Mouse (Mus musculus) intestine, embryonic 16.5 days (tissue): Measurements from ENCODE around the gene Vegfb. TPM values are rescaled to one million over a fixed set of nuclear protein-coding genes. Genes with fewer than 3 reads are reported as not detected.

Source experiments
- ATAC-seq: fragments of 200-750 bp; cut with Nextera tagmentation; 2 replicates; pipeline ENCODE4 v1.8.0; 2017; ENCODE audit warnings: moderate TSS enrichment, moderate library complexity
- H3K27ac ChIP-seq: fragments of 300-500 bp; sonication (generic); 2 replicates; pipeline ENCODE4 v1.5.1; 2014; ENCODE audit warnings: mild to moderate bottlenecking, low read length
- H3K27me3 ChIP-seq: fragments of 300-500 bp; sonication (generic); replicated peaks from 2 replicates; pipeline ENCODE4 v1.6.1; 2014; ENCODE audit warnings: low read length, control low read depth, mixed read lengths; ENCODE audit not compliant: control insufficient read depth, insufficient read depth
- H3K36me3 ChIP-seq: fragments of 300-500 bp; sonication (generic); 2 replicates; pipeline ENCODE4 v1.6.1; 2014; ENCODE audit warnings: low read length, control low read depth; ENCODE audit not compliant: control insufficient read depth, insufficient read depth
- H3K4me1 ChIP-seq: fragments of 300-500 bp; sonication (generic); 2 replicates; pipeline ENCODE4 v1.6.1; 2014; ENCODE audit warnings: low read length, control low read depth, mixed read lengths; ENCODE audit not compliant: control insufficient read depth, insufficient read depth
- H3K4me2 ChIP-seq: fragments of 300-500 bp; sonication (generic); 2 replicates; pipeline ENCODE4 v1.6.1; 2014; ENCODE audit warnings: low read depth, low read length, control low read depth
- H3K4me3 ChIP-seq: fragments of 300-500 bp; sonication (generic); 2 replicates; pipeline ENCODE4 v1.5.1; 2014; ENCODE audit warnings: mild to moderate bottlenecking, low read length
- H3K9ac ChIP-seq: fragments of 300-500 bp; sonication (generic); 2 replicates; pipeline ENCODE4 v1.6.1; 2014; ENCODE audit warnings: low read depth, low read length
- H3K9me3 ChIP-seq: fragments of 300-500 bp; sonication (generic); 2 replicates; pipeline ENCODE4 v1.6.1; 2016; ENCODE audit warnings: low read length, control low read depth; ENCODE audit not compliant: control insufficient read depth
- WGBS: fragments of 180-500 bp; shearing (Covaris S2); extraction: QIAGEN DNeasy Blood & Tissue Kit; methylation state at CpG from one replicate; pipeline ENCODE4 v1.1.7; 2014; 5-methylcytosine and 5-hydroxymethylcytosine counted together
- polyA plus RNA-seq: library from polyadenylated mRNA; unstranded; fragments of >200 nt; fragmentation: Nextera tagmentation; extraction: Ambion mirVana; gene quantifications from 2 replicates; pipeline ENCODE4 v1.2.1, GENCODE M21; 2015

Gene Vegfb
- polyA plus RNA-seq = 18.3 and 21.5 TPM in 2 replicates

GRCm38 (mm10) chr19:6987061-6987903 lies at the start of gene Vegfb:
Gene Vegfb (minus strand): TSS chr19:6987651.
- Histone ChIP-seq H3K4me3 (peak within 1 kb of the TSS; percentile 87), H3K4me2 (peak within 1 kb of the TSS; percentile 76), H3K27ac (peak within 1 kb of the TSS; percentile 91), H3K36me3 (peaks cover 2% of the 10 kb centered on the region; the same call in 1 of the 2 replicates), H3K9ac (peak within 1 kb of the TSS; percentile 95), H3K9me3 (no peaks in the 10 kb centered on the region), H3K4me1 (peaks cover 20% of the 10 kb centered on the region), H3K27me3 (no peaks in the 10 kb centered on the region)
- under 1% methylated on average over 68 of the region's 85 CpGs for WGBS
- peak; percentile 72 for ATAC-seq

- Histone ChIP-seq H3K27me3 (no peaks in the 10 kb centered on the region), H3K4me1 (peaks cover 19% of the 10 kb centered on the region), H3K4me3 (no peak overlapping the region), H3K4me2 (no peak overlapping the region), H3K9ac (no peak overlapping the region), H3K27ac (no peak overlapping the region), H3K36me3 (peaks cover 13% of the 10 kb centered on the region), H3K9me3 (no peaks in the 10 kb centered on the region)
- 95% methylated on average over 5 of the region's 5 CpGs for WGBS
- no peak for ATAC-seq
Measured at GRCm38 (mm10) chr19:7034006-7034405, 46.6 kb upstream of the Vegfb start.

- 92% methylated on average over 5 of the region's 5 CpGs for WGBS
- H3K27me3 ChIP-seq = no peaks in the 10 kb centered on the region
- H3K4me2 ChIP-seq = no peak overlapping the region
- no peak overlapping the region for H3K27ac ChIP-seq
- H3K9me3 ChIP-seq = no peaks in the 10 kb centered on the region
- ATAC-seq = no peak
- H3K4me1 ChIP-seq = no peaks in the 10 kb centered on the region
- no peak overlapping the region for H3K9ac ChIP-seq
- H3K36me3 ChIP-seq = peaks cover 26% of the 10 kb centered on the region
- H3K4me3 ChIP-seq = no peak overlapping the region
Measured at GRCm38 (mm10) chr19:7029531-7029930, 42.1 kb upstream of the Vegfb start.

- 49% methylated on average over 3 of the region's 3 CpGs for WGBS
- H3K4me2 ChIP-seq = no peak overlapping the region
- ATAC-seq = peak; percentile 56
Measured at GRCm38 (mm10) chr19:7020224-7020641, 32.8 kb upstream of the Vegfb start.

GRCm38 (mm10) chr19:7019191-7019590 lies 31.7 kb upstream of the Vegfb start, which contains the start of gene Fermt3:
Gene Fermt3 (minus strand): TSS chr19:7019469.
- WGBS = 78% methylated on average over 5 of the region's 5 CpGs
- H3K27me3 ChIP-seq = no peaks in the 10 kb centered on the region
- H3K36me3 ChIP-seq = peaks cover 21% of the 10 kb centered on the region
- ATAC-seq = peak; percentile 81
- no peak within 1 kb of the TSS for H3K4me2 ChIP-seq
- H3K4me1 ChIP-seq = no peaks in the 10 kb centered on the region; the same call in 1 of the 2 replicates
- H3K9me3 ChIP-seq = no peaks in the 10 kb centered on the region
- H3K27ac ChIP-seq = peak within 1 kb of the TSS; percentile 58
- peak within 1 kb of the TSS; percentile 13 for H3K4me3 ChIP-seq
- H3K9ac ChIP-seq = peak within 1 kb of the TSS; percentile 27; the same call in 1 of the 2 replicates

More at GRCm38 (mm10) chr19:7020224-7020641, 32.8 kb upstream of the Vegfb start:
- Histone ChIP-seq H3K9me3 (no peaks in the 10 kb centered on the region), H3K4me1 (no peaks in the 10 kb centered on the region; the same call in 1 of the 2 replicates), H3K27ac (no peak overlapping the region), H3K27me3 (no peaks in the 10 kb centered on the region), H3K9ac (no peak overlapping the region), H3K36me3 (peaks cover 24% of the 10 kb centered on the region), H3K4me3 (no peak overlapping the region)

GRCm38 (mm10) chr19:7018546-7018945 lies 31.1 kb upstream of the Vegfb start:
- Histone ChIP-seq H3K4me2 (no peak overlapping the region), H3K4me1 (no peaks in the 10 kb centered on the region; the same call in 1 of the 2 replicates), H3K36me3 (peaks cover 17% of the 10 kb centered on the region), H3K27me3 (no peaks in the 10 kb centered on the region), H3K9me3 (no peaks in the 10 kb centered on the region), H3K9ac (no peak overlapping the region; the same call in 1 of the 2 replicates), H3K27ac (0 out of 2 replicates have a peak overlapping the region, but pooled peaks have one; percentile 58), H3K4me3 (peak overlapping the region; percentile 13)
- WGBS = 91% methylated on average over 11 of the region's 11 CpGs
- no peak for ATAC-seq

GRCm38 (mm10) chr19:7017541-7018457 lies 30.3 kb upstream of the Vegfb start:
- H3K9me3 ChIP-seq = no peaks in the 10 kb centered on the region
- no peaks in the 10 kb centered on the region; the same call in 1 of the 2 replicates for H3K4me1 ChIP-seq
- no peak overlapping the region for H3K4me2 ChIP-seq
- H3K36me3 ChIP-seq = peaks cover 14% of the 10 kb centered on the region
- ATAC-seq = 0 out of 2 replicates have a peak, but pooled peaks have one; percentile 24
- H3K9ac ChIP-seq = 0 out of 2 replicates have a peak overlapping the region, but pooled peaks have one; percentile 27
- no peak overlapping the region for H3K27ac ChIP-seq
- WGBS = 78% methylated on average over 12 of the region's 12 CpGs
- no peak overlapping the region for H3K4me3 ChIP-seq
- H3K27me3 ChIP-seq = no peaks in the 10 kb centered on the region

GRCm38 (mm10) chr19:7014481-7015135 lies 27.2 kb upstream of the Vegfb start:
- H3K27ac ChIP-seq = no peak overlapping the region
- H3K4me2 ChIP-seq = no peak overlapping the region
- no peaks in the 10 kb centered on the region for H3K36me3 ChIP-seq
- ATAC-seq = no peak
- H3K9me3 ChIP-seq = no peaks in the 10 kb centered on the region
- 90% methylated on average over 20 of the region's 20 CpGs for whole genome bisulfite sequencing
- no peak overlapping the region for H3K9ac ChIP-seq
- H3K27me3 ChIP-seq = no peaks in the 10 kb centered on the region
- no peak overlapping the region for H3K4me3 ChIP-seq
- H3K4me1 ChIP-seq = no peaks in the 10 kb centered on the region; the same call in 1 of the 2 replicates
